Mouse (Mus musculus) stomach, postnatal 0 days (tissue): ENCODE measurements around the gene Crebrf.

Source experiments
- CTCF ChIP-seq: IDR thresholded peaks from 2 replicates; pipeline ENCODE4 v1.5.1; 2016; ENCODE audit warnings: antibody characterized with exemption, low read depth, mild to moderate bottlenecking, moderate library complexity
- EP300 ChIP-seq: optimal IDR thresholded peaks from 2 replicates; pipeline ENCODE3; 2016; ENCODE audit warnings: antibody characterized with exemption

GRCm38 (mm10) chr17:26703671-26704070 lies 11.8 kb upstream of the Crebrf start:
- TF ChIP-seq CTCF (no peak), EP300 (no peak)
